Mouse (Mus musculus) T-cell, adult 2 months (primary cell): ENCODE measurements around the gene Olfr1013.

ENCODE experiments used
- DNase-seq: peaks from one replicate; pipeline ENCODE4 v3.0.0; 2022; ENCODE audit warnings: low spot score

Olfr1013 gene

GRCm38 (mm10) chr2:85766798-85767197 is at the start of gene Olfr1013:
Gene Olfr1013 (plus strand): TSS chr2:85767098.
- DNase-seq, result no peak

- DNase-seq, result no peak
These were observed 41.1 kb upstream of the Olfr1013 start for GRCm38 (mm10) chr2:85725793-85726192.

GRCm38 (mm10) chr2:85753822-85754221 is 13.1 kb upstream of the Olfr1013 start:
- no peak for DNase-seq

- no peak for DNase-seq
These were observed 4.2 kb upstream of the Olfr1013 start, which contains the start of gene Olfr1012 for GRCm38 (mm10) chr2:85762666-85763065. Gene Olfr1012 (minus strand): TSS chr2:85762766.

- DNase-seq, result no peak
These were observed 5.5 kb downstream of the Olfr1013 start, which contains the start of gene Olfr1014 for GRCm38 (mm10) chr2:85772413-85772812. Gene Olfr1014 (plus strand): TSS chr2:85772713.

GRCm38 (mm10) chr2:85781717-85782116 is 14.8 kb downstream of the Olfr1013 start, which contains the start of gene Olfr1015:
Gene Olfr1015 (plus strand): TSS chr2:85782017.
- no peak for DNase-seq

- DNase-seq, result no peak
These were observed 25.4 kb downstream of the Olfr1013 start for GRCm38 (mm10) chr2:85792331-85792730.

- no peak for DNase-seq
These were observed 35.5 kb downstream of the Olfr1013 start, which contains the start of gene Olfr1016 for GRCm38 (mm10) chr2:85802444-85802843. Gene Olfr1016 (minus strand): TSS chr2:85802544.

GRCm38 (mm10) chr2:85804501-85804900 is 37.6 kb downstream of the Olfr1013 start:
- no peak for DNase-seq

GRCm38 (mm10) chr2:85818179-85818578 is 51.3 kb downstream of the Olfr1013 start, which contains the start of gene Olfr1018:
Gene Olfr1018 (plus strand): TSS chr2:85818479.
- no peak for DNase-seq
